Mouse (Mus musculus) hindbrain, postnatal 0 days (tissue): ENCODE measurements around the gene Ppp1r9b. TPM values are rescaled to one million over a fixed set of nuclear protein-coding genes. Genes with fewer than 3 reads are reported as not detected.
A peak's percentile ranks its signal among the peaks of the same experiment; 100 is the strongest.

Experiments
- ATAC-seq: fragments of 200-750 bp; cut with Nextera tagmentation; 2 replicates; pipeline ENCODE4 v1.8.0; 2017; ENCODE audit warnings: mild to moderate bottlenecking, moderate TSS enrichment, moderate library complexity
- DNase-seq: peaks from one replicate; pipeline ENCODE4 v3.0.0-alpha.2; 2015; ENCODE audit warnings: low spot score
- H3K27ac ChIP-seq: fragments of 300-500 bp; sonication (generic); 2 replicates; pipeline ENCODE4 v1.5.1; 2014; ENCODE audit warnings: mild to moderate bottlenecking
- H3K27me3 ChIP-seq: fragments of 300-500 bp; sonication (generic); 2 replicates; pipeline ENCODE4 v1.6.1; 2014; ENCODE audit warnings: low read length, mixed read lengths; ENCODE audit not compliant: insufficient read depth
- H3K36me3 ChIP-seq: fragments of 300-500 bp; sonication (generic); 2 replicates; pipeline ENCODE4 v1.6.1; 2014; ENCODE audit warnings: low read length, mixed read lengths; ENCODE audit not compliant: insufficient read depth
- H3K4me1 ChIP-seq: fragments of 300-500 bp; sonication (generic); 2 replicates; pipeline ENCODE4 v1.6.1; 2014; ENCODE audit warnings: antibody characterized with exemption, low read length, mixed read lengths; ENCODE audit not compliant: insufficient read depth
- H3K4me2 ChIP-seq: fragments of 300-500 bp; sonication (generic); 2 replicates; pipeline ENCODE4 v1.6.1; 2014; ENCODE audit warnings: low read depth, mild to moderate bottlenecking, low read length, moderate library complexity, mixed read lengths
- H3K4me3 ChIP-seq: fragments of 300-500 bp; sonication (generic); 2 replicates; pipeline ENCODE4 v1.5.1; 2014; ENCODE audit warnings: low read length
- H3K9ac ChIP-seq: fragments of 300-500 bp; sonication (generic); replicated peaks from 2 replicates; pipeline ENCODE4 v1.6.1; 2014; ENCODE audit warnings: mild to moderate bottlenecking, low read length, moderate library complexity, mixed read lengths
- H3K9me3 ChIP-seq: fragments of 300-500 bp; sonication (generic); 2 replicates; pipeline ENCODE4 v1.6.1; 2016; ENCODE audit warnings: low read length, mixed read lengths
- CTCF ChIP-seq: IDR thresholded peaks from 2 replicates; pipeline ENCODE4 v1.5.1; 2016; ENCODE audit warnings: antibody characterized with exemption, control low read depth, low read depth
- WGBS: fragments of 180-500 bp; shearing (Covaris S2); extraction: QIAGEN DNeasy Blood & Tissue Kit; methylation state at CpG from one replicate; pipeline ENCODE4 v1.1.7; 2014; 5-methylcytosine and 5-hydroxymethylcytosine counted together
- polyA plus RNA-seq: library from polyadenylated mRNA; unstranded; fragments of >200 nt; fragmentation: Nextera tagmentation; extraction: Ambion mirVana; gene quantifications from 2 replicates; pipeline ENCODE4 v1.2.1, GENCODE M21; 2015
- total RNA-seq: library from RNA; depleted of rRNA; stranded (reverse); fragments of >200 nt; gene quantifications from 2 replicates; pipeline ENCODE4 v1.2.3, GENCODE M21; 2014

Ppp1r9b gene
- total and polyA plus RNA-seq, 2 experiments from 2014 or later, result 19.4 to 170 TPM

DNA sequence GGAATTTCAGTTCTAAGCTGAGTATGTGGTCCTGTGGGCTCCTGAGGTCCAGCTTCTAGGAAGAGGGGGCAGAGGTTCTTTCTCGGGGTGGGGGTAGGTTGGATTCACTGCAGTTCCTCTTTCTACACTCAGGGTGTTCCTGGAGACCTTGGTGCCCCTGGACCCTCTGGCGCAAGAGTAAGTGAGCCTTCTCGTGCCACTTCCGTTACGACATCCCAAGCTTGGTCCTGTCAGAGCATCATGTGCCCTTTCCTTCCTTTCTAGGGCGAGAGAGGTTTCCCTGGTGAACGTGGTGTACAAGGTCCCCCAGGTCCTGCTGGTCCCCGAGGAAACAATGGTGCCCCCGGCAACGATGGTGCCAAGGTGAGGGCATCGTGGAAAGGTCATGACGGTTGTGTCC is 45.6 kb upstream of the Ppp1r9b start:
- no peak for TF ChIP-seq CTCF
- Histone ChIP-seq H3K4me1 (no peaks in the 10 kb centered on the region), H3K27me3 (no peaks in the 10 kb centered on the region), H3K27ac (no peak overlapping the region), H3K9ac (no peak overlapping the region), H3K4me3 (no peak overlapping the region), H3K9me3 (no peaks in the 10 kb centered on the region), H3K4me2 (no peak overlapping the region), H3K36me3 (no peaks in the 10 kb centered on the region)
- no peak for DNase-seq
- WGBS, result 85% methylated on average over 12 of the region's 12 CpGs
- no peak for ATAC-seq

DNA sequence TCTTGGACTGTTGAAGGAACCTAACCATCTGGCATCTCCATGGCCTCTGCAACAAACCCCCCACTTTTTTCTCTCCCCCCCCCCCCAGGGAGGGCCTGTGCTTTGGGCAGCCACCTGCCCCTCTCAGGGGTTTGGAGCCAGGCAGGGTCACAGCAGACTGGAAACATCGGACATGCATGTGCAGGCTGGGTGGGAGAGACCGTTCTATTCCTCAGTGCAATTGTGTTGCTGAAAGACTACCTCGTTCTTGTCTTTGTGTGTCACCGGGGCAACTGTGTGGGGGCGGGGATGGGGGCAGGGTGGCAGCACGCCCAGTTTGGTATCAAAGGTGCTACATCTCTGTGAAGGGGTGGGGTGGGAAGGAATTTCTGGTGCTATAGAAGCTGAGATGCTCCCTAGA is 38.7 kb upstream of the Ppp1r9b start:
- 7% methylated on average over 6 of the region's 6 CpGs for WGBS
- no peak overlapping the region for H3K27ac ChIP-seq

DNA sequence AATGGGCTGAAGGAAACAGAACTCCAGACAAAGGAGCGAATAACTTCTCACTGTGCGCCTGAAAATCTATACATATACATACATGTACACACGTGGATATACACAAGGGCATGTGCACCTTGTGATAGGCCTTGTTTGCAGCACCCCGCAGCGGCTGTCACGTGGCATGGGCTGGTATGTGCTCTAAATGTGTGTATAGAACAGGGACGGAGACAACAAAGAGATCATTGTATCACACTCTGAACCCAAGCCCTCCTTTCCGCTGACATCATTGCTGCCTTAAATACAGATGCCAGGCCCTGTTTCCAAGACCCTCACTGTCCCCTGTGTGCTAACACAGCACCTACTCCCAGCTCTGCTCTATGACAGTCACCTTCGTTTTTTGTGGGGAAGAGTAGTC is 35.7 kb upstream of the Ppp1r9b start:
- no peak overlapping the region for H3K4me2 ChIP-seq
- WGBS, result 64% methylated on average over 9 of the region's 9 CpGs
- no peaks in the 10 kb centered on the region for H3K36me3 ChIP-seq
- no peak for TF ChIP-seq CTCF
- ATAC-seq (no peak), DNase-seq (no peak)
- H3K4me3 ChIP-seq, result no peak overlapping the region
- no peaks in the 10 kb centered on the region for H3K27me3 ChIP-seq
- H3K9me3 ChIP-seq, result no peaks in the 10 kb centered on the region
- H3K27ac ChIP-seq, result no peak overlapping the region
- no peak overlapping the region for H3K9ac ChIP-seq
- H3K4me1 ChIP-seq, result no peaks in the 10 kb centered on the region

More for the DNA sequence above, 38.7 kb upstream of the Ppp1r9b start:
- H3K36me3 ChIP-seq, result no peaks in the 10 kb centered on the region
- DNase-seq, result no peak
- ATAC-seq, result peak; percentile 18; the same call in 1 of the 2 replicates
- no peak overlapping the region for H3K9ac ChIP-seq
- no peaks in the 10 kb centered on the region for H3K4me1 ChIP-seq
- TF ChIP-seq CTCF, result no peak
- H3K4me3 ChIP-seq, result no peak overlapping the region
- no peak overlapping the region for H3K4me2 ChIP-seq
- H3K27me3 ChIP-seq, result no peaks in the 10 kb centered on the region
- no peaks in the 10 kb centered on the region for H3K9me3 ChIP-seq

GRCm38 (mm10) chr11:94957693-94958064 is 33.2 kb upstream of the Ppp1r9b start:
- 86% methylated on average over 9 of the region's 9 CpGs for WGBS
- no peak overlapping the region for H3K4me2 ChIP-seq
- no peaks in the 10 kb centered on the region for H3K36me3 ChIP-seq
- no peak for TF ChIP-seq CTCF
- no peak overlapping the region for H3K4me3 ChIP-seq
- no peaks in the 10 kb centered on the region for H3K27me3 ChIP-seq
- H3K4me1 ChIP-seq, result no peaks in the 10 kb centered on the region
- peak overlapping the region; percentile 50; the same call in 1 of the 2 replicates for H3K27ac ChIP-seq
- no peak overlapping the region for H3K9ac ChIP-seq
- DNase-seq (no peak), ATAC-seq (no peak; the same call in 1 of the 2 replicates)
- H3K9me3 ChIP-seq, result no peaks in the 10 kb centered on the region

DNA sequence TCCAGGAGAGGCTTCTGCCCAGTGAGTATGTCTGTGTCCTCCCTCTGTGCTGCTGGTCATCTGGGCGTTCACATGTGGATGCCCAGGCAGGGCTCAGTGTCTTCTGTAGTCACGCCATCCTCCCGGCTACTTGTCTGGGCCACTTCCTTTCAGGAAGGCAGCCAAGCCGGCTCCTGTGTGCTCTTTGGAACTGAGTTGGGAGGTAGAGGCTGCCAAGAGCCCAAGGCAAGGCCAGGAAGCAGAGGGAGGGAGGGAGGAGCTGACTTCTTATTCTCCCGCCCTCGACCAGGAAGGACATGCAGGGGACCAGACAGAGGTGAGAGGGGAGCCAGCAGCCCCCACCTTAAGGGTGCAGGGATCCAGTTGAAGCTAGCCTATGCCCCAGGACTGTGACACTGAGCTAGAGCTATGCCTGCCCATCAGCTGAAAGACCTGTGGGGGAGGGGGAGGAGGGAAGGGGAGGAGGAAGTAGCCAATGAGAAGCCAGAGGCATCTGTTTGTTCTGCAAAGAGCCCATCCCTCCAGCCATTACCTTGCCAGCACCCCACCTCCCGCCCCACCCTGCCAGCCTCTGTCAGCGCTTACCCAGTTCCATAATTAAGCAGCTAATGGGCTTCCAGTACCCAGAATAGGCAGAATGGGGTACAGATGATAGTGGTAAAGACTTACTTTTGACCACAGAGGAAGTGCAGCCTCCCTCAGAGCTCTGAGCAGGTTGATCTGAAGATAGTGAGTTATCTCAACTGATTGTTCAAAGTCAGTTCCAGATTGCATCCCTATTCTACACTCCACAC is 32.6 kb upstream of the Ppp1r9b start:
- H3K27ac ChIP-seq, result peak overlapping the region; percentile 50; the same call in 1 of the 2 replicates
- no peaks in the 10 kb centered on the region for H3K9me3 ChIP-seq
- no peaks in the 10 kb centered on the region for H3K4me1 ChIP-seq
- 8% methylated on average over 8 of the region's 8 CpGs for WGBS
- no peaks in the 10 kb centered on the region for H3K27me3 ChIP-seq
- no peak for TF ChIP-seq CTCF
- no peak overlapping the region for H3K9ac ChIP-seq
- no peak overlapping the region for H3K4me2 ChIP-seq
- peak; percentile 82 for DNase-seq
- H3K36me3 ChIP-seq, result no peaks in the 10 kb centered on the region
- peak; percentile 91 for ATAC-seq
- H3K4me3 ChIP-seq, result no peak overlapping the region

GRCm38 (mm10) chr11:94962534-94963101 is 28.2 kb upstream of the Ppp1r9b start:
- ATAC-seq (no peak), DNase-seq (no peak)
- H3K4me2 ChIP-seq, result no peak overlapping the region
- H3K27me3 ChIP-seq, result no peaks in the 10 kb centered on the region
- H3K27ac ChIP-seq, result no peak overlapping the region
- no peaks in the 10 kb centered on the region for H3K36me3 ChIP-seq
- H3K4me3 ChIP-seq, result no peak overlapping the region
- TF ChIP-seq CTCF, result no peak
- H3K9me3 ChIP-seq, result no peaks in the 10 kb centered on the region
- H3K9ac ChIP-seq, result no peak overlapping the region
- 73% methylated on average over 5 of the region's 5 CpGs for WGBS
- no peaks in the 10 kb centered on the region for H3K4me1 ChIP-seq

GRCm38 (mm10) chr11:94967419-94967818 is 23.4 kb upstream of the Ppp1r9b start, which contains the start of gene Hils1:
TSS of gene Hils1 (plus strand) at chr11:94967593.
- H3K36me3 ChIP-seq, result no peaks in the 10 kb centered on the region
- DNase-seq, result no peak
- 0 out of 2 replicates have a peak within 1 kb of the TSS, but pooled peaks have one; percentile 2 for H3K27ac ChIP-seq
- no peak within 1 kb of the TSS for H3K9ac ChIP-seq
- H3K4me3 ChIP-seq, result no peak within 1 kb of the TSS
- TF ChIP-seq CTCF, result no peak
- no peaks in the 10 kb centered on the region for H3K27me3 ChIP-seq
- 49% methylated on average over 4 of the region's 4 CpGs for WGBS
- no peak for ATAC-seq
- no peak within 1 kb of the TSS for H3K4me2 ChIP-seq
- no peaks in the 10 kb centered on the region for H3K4me1 ChIP-seq
- H3K9me3 ChIP-seq, result no peaks in the 10 kb centered on the region
